Mouse (Mus musculus) granulocyte monocyte progenitor cell, adult 5-6 weeks (primary cell): ENCODE measurements around the gene Gm5136. TPM values are rescaled to one million over a fixed set of nuclear protein-coding genes. Genes with fewer than 3 reads are reported as not detected.

Experiments used
- ATAC-seq: replicated peaks from 2 replicates; pipeline ENCODE4 v1.8.0; 2016; ENCODE audit warnings: mild to moderate bottlenecking, moderate TSS enrichment, inconsistent platforms; ENCODE audit not compliant: poor library complexity, severe bottlenecking
- total RNA-seq, 2 experiments: library from RNA; stranded (forward) in 1 of 2; stranded (reverse) in 1 of 2; fragments of 200-712, 200-1000 nt in 1 of 2; fragments of >200 nt in 1 of 2; fragmentation: Nextera tagmentation in 1 of 2; gene quantifications; 2 replicates each; pipeline ENCODE4 v1.2.3; 2014 to 2017

Gm5136 gene
- total RNA-seq (2014; fragmentation: Nextera tagmentation) = not detected in 2 replicates
- not detected in 2 replicates for total RNA-seq (2017)

DNA sequence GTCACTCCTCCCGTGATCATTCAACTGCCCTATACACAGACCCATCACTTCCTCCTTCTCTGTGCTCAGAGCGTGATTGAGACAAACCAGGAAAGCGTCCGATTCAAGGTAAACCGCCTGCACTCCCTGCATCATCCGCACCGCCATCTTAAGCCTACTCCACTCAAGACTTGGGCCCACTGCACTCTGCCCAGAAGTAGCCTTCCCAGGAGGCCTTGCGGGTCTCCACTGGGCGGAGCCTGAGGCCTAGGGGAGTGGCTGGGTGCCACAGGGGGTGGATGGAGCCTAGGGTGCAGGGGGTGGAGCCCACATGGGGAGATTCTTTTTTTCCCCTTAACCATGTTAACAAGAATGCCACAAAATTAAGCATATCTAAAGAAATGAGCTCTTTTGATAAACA lies at the start of gene Gm5136:
Gene Gm5136 (minus strand): TSS at position 215 of the 400 bp plus-strand sequence.
- ATAC-seq = no peak

DNA sequence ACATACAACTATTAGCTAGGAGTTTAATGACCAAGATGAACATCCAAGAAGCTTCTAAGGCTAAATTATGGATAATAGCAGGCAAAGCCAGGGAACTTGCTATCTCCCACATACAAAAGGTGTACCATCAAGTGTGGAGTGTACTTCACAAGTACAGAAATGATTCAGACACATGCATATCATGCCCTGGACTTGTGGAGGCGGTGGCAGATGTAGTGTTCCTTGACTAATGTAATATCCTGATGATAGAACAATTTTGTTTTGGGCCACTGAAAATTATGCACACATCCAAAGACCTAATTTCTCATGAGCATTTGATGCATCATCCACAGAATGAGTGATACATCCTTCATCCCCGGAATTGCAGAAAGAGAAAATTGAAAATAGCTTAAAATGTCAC lies 43.8 kb upstream of the Gm5136 start:
- ATAC-seq = no peak

DNA sequence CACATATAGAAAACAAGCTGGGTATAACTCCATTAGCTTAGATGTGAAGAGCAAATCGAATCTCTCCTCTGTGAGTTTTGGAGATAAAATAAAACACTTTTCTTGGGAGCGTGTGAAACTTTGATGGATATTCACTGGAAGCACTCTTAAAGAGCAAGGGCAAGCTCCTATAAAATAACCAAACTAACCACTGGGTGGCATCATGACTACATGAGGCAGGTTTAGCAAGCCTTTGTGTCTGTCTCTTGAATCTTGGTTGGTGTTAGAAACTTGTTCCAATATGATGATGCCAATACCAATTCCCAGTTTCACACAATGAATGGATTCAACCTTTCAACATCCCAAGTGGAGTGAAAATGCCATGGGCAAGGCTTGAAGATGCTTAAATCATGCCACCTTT lies 34.0 kb upstream of the Gm5136 start:
- ATAC-seq = no peak

DNA sequence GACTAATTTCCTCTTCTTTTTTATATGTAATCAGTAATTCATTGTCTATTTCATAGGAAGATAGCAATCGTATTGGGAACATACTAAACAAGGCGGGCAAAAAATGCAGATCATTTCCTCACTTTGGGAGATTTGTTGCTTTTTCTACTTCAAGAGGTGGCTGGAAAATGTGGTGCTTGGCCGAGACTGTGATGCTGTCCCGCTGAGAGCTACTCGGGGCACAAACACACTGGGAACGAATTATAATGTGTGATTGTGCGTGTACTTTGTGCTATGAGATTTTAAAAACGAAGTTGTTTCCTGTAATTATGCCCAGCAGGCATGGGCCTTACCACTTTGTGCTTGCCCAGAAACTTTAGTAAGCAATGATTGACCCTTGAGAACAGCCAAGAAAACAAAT lies 29.0 kb upstream of the Gm5136 start:
- no peak for ATAC-seq

DNA sequence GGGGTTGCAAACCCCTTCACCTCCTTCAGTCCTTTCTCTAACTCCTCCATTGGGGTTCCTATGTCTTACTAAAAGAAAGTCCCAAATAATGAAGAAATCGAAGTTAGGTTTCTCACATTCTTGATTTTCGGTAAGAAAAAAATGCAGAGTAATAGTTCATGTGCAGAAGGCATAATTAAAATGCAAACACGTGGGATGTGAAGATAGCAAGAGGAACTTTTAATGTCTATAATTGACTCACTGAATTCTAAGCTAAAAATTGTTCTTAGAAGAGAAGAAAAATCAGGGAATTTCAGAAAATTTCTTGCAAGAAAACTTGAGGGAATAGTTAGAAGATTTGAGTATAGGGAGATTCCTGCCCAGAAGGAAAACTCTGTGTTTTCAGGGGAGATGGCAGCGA lies 26.4 kb upstream of the Gm5136 start:
- no peak for ATAC-seq

DNA sequence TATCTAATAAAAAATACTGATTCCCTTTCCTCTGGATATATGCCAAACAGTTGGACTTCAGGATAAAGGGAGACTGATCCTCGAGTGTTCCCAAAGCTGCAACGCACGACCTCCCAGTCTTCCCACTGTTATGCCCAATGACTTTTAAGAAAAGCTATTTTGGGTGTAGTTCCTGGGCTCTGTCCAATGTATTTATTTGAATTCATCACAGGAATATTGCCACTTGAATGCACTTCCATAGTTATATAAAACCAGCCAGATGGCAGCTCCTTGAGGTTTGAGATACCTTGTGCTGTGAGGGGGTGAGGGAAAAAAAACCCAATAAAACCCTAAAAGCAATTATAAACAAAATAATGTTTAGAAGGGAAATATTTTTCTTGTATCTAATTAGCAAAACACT lies 24.9 kb upstream of the Gm5136 start:
- ATAC-seq = no peak

DNA sequence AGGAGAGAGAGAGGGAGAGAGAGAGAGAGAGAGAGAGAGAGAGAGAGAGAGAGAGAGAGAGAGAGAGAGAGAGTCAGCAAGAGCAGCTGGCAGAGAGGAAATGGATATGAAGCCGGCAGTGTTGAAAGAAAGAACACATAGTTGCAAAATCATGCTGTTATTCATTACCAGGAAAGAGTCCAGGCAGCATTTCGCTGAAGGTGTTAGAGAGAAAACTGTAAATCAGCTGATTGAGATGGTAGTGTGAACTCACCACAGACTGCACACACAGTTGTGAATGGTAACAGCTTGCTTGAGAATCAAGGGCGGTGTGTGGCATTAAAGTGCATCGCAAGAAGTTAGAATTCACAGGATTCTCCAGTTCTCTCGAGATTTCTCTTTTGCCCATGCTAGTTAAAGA lies 10.6 kb upstream of the Gm5136 start:
- no peak for ATAC-seq

DNA sequence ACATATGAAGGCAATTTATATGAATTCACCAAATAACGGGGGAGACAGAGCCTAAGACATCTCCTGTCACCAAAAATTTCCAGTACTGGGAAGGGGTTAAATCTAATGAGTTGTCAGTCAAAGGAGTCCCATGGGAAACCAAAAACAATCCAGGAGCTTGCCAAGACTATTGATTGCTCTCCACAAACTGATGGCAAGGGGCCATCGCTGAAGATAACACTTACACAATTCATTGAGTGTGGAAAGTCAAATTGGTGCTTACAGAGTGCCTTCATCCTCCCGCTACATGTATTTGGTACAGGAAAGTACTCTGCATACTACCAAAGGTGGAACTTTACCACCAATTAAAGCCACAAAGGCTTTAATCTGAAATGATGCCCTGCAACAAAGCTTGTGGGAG lies 5.7 kb upstream of the Gm5136 start:
- ATAC-seq = no peak

DNA sequence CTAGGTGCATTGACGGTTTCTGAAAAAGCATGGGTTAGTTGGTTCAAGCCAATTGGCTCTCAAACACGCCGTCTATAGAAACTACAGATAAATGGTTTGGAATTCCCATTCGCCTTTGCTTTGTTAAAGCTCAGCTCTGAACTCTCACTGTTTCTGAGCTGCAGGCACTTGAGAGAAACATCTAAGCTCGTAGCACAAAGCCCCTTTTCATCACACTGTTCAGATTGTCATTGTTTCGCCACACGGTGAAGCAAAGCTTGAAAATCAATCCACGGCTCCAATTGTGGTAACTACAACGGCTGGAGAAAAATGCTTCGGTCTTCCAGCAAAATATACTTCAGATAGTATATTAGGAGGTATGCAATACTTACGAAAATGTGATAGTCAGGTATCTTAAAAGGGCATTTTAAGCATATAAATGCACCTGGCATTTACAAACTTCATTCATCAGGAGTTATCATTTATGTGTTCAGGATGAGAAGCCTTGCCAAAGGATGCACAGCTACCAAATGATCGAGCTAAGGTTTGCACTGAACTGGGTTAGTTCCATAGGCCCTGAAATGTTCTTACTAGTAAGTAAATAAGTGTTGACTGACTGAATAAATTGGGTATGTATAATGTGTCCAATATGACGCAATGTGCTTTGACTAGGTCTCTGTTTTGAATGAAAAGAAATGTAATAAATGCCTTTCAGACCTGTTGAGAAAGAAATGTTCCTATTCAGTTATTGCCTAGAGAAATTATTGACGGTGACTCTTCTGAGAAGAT lies 1.6 kb upstream of the Gm5136 start:
- no peak for ATAC-seq

DNA sequence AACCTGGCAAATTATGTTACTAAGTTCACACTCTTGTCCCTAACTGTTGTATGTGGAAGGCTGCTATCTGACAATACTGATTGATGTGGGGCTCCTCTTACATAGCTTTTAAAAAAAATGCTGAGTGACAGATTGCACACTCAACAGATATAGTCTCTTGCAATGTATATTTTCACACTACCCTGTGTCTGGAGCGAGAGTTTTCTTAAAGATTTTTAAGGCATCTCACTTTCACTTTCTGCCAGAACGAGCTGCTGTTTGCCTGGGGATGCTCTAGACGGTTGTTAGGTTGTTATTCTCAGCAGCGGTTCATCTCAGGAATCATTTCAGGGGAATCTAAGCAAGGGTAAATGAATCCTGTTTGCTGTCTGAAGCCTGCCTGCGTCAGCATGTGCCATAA lies 2.9 kb downstream of the Gm5136 start:
- no peak for ATAC-seq

DNA sequence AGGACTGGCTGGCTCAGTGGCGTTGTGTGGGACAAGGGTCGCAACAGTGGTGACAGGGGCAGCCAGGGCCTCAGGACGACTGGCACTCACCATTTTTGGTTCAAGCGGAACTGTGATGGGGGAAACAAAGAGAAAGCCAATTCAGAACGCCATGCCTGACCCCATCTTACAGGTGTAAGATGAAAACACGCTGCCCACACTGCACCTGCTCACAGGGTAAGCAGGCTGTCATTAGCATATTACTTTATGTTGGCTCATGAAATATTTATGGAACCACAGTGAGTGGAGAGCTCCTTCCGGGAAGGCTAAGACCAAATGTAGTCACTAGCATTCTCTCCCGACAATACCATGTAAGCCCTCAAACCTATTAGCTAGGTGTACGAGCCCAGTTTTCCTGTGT lies 9.0 kb downstream of the Gm5136 start:
- ATAC-seq = no peak

DNA sequence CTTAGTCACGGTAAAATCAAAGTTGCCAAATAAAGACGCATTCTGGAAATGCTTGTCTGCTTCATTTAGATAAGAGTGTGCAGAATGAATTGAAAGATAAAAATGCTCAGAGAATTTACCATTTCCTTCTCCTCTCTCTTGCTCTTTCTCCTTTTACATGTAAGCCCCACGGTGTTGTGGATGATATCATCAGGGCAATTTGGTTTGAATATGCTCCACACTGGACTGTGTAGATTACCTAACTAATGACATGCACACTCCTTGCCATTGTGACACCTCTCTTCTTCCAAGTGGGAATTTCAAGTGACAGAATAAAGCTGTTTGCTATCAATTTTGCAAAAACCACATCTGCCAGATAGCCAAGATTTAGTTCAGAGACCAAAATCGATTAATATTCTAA lies 13.3 kb downstream of the Gm5136 start:
- ATAC-seq = no peak

DNA sequence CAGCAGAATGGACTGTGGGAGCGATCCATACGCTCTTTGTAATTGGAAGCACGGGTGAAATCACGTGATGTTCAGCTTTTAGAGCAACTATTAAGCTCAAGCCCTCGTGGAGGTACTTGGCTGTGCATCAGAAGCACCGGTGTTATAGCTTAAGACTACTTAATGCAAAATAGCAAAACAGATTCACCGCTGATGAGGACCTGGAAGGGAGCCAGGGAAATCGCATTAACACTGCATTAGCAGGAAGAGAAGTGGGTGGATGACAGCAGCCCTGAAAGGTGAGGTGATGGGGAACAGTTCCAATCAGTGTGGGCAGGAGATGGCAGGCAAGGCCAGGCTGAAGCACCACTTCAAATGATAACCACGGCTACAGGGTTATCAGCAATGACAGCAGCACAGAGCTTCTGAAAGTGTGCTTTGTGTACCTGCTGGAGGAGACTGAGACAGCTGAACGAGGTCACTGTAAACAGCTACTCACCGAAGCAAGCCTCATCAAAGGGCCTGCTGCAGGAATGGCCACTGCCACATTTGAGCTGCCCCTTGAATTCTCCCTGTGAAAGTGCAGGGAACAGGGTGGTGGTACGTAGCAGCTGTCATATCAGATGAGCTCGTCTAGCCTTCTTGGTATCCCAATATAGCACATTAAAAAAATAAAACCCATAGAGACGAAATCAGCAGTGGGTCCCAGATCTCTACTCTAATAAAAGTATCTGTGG lies 20.1 kb downstream of the Gm5136 start:
- ATAC-seq = no peak

DNA sequence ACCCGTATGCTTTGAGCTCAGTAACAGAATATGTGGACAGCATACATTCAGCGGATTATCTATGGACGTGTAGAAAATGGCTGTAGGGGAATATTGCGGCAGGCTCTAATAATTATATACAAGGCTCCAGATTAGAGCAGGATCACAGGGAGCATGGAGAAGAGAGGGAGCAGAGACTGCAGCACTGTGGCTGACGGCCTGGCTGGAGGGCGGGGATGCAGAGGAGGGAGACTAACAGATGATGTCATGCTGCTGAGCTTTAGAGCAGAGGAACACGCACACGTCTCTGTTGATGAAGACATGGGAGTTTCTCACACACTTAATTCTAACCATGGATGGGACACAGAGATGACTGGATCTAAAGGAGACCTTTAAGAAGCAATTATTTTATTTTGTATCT lies 22.9 kb downstream of the Gm5136 start:
- no peak for ATAC-seq

DNA sequence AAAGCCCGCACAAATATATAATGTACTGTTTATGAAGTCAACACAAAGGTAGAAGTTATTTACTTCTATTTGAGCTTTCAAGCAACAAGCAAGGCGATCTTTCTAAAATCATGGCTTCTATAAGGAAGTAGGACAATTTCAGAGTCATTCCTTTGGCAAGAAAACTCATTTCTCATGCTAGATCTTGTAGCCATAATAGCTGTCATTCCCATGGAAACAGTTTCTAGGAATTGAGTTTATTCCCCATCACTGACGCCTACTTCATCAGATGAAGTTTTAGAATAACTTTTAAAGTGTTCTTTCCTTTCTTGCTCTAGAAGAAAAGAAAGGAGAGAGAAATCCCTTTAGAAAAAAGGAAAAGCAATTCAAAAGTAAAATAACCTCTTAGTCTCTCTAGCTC lies 31.0 kb downstream of the Gm5136 start:
- ATAC-seq = no peak

DNA sequence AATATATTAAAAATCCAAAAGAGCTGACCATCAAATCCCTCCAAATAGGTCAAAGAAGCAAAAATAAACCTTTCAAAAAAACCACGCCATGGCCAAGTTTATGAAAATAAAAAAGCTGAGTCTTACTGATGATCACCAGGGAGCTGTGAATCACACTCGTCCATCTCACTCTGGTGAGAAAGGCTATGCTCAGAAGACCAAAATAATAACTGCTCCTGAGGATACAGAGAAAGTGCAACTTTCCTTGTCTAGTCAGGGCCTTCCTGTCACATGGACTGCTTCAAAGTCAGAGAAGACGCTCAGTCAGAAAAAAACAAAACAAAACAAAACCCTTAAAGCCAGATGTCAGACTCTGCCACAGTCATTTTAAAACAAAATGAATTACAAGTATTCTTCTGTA lies 39.7 kb downstream of the Gm5136 start:
- ATAC-seq = no peak

DNA sequence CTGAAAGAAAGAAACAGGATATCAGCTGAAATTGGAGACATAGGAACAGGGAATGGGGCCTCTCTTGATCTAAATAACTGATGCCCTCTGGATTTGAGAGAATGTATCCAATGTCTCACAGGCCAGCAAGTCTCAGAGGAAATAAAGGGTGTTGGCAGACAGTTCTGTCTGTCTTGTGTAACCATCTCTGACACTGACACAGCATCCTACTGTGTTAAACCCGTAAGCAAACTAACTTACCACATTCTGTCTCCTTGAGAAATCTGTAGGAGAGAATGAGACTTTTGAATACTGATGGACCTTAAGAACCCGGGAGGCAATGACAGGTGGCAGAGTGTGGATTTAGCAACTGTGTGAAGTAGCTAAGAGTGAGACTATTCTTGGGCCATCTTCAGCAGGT lies 41.7 kb downstream of the Gm5136 start:
- no peak for ATAC-seq

DNA sequence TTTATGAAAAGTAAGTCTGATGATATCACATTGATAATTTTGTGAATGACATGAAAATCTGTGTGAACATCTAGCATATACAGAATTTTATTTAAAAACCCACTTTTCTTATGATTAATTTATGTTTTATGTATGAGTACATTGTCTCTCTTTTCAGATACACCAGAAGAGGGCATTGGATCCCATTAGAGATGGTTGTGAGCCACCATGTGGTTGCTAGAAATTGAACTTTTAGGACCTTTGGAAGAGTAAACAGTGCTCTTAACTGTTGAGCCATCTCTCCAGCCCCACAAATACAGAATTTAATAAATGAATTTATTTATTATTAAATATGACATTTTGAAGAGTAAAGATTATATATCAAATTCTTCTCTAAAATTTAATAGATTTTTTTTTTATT lies 42.3 kb downstream of the Gm5136 start:
- ATAC-seq = no peak

DNA sequence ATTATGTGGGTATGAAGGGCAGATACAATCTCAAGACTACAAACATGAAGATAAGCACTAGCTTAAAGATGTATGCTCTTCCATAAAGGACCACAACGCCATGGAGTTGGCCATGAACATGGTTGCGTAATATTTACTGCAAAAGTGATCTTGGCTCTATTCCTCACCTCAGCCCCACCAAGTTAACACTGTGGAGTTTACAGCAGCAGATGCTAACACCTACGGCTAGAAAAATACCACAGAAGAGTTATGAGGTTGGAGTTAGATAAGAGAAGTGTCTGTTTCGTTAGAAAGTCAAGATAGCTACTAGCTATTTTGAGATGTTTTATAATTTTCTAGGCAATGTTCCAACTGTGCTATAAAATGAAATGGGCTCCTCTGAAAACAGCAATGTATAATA lies 43.1 kb downstream of the Gm5136 start:
- ATAC-seq = no peak

DNA sequence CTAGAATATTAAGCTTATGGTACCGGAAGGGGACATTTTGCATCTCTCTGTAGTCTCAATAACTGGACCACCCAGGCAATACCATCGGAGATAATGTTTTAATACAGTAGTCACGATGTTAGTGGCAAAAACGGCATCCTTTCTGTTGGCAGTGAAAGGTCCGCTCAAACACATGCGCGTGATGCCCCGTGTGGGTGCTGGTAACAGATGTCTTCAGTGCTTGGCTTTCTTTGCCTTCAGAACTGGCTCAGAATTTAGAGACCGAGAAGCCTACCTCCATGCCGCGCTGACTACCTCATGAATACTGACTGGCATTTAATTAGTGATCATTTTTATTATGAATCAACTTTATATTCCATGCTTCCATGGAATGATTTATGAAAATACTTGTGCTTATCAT lies 44.9 kb downstream of the Gm5136 start:
- ATAC-seq = no peak

DNA sequence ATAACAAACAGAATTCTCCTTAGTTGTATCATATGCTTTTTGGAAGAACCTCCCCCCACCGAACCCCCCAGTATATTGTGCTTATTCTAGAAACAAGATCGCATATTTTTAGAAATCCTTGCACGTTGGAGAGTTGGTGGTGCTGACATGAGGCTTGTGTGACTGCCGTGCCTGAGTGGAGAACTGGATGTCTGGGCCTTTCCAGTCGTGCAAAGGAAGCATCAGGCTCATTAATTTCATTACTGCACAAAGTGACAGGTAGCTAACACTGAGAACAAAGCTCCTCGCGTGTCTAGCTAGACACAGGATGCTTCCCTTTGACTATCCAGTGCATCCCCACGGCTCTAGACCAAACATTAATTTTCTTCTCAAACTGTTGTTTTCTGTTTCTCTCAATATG lies 47.1 kb downstream of the Gm5136 start:
- no peak for ATAC-seq

DNA sequence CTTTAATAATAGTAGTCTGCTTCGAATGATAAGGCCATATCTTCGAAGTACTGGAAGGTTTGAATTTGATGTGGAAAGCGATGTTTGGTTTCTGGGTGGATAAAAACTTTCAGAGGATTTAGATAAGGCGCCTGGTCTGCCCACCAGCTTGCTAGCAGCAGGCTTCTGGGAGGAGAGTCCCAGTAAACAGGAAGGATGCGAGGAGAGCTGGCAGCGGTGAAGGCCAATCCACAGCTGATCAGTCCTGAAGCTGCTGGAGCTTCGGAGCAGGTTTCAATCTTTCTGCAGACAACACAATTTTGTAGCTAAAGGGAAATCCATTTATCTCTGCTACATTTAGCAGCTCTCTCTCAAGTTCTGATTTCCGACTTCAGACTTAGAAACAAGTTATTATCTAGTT lies 47.9 kb downstream of the Gm5136 start:
- no peak for ATAC-seq
